Mouse (Mus musculus): Measurements from ENCODE around the gene Dner.

Gene Dner

DNA sequence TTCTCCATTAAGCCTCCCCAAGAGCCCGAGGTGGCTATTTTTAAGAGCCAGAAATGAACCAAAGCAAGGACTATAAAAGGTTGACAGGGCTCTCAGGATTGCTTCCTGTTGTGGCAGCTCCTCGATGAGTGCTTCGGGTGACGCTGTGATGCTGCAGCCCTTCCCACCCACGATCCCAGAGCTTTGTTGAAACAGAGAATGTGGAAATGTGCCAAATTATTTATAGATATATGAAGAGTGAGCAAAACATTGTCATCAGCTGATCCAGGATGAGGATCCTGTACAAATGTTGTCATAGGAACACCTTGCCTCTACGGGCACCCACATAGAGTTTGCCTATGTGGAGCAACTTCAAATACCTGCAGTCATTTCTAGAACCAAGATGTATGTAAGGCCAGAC lies 67.8 kb downstream of the Dner start:
- no peak for DNase-seq

- no peak for DNase-seq
Measured at GRCm38 (mm10) chr1:84622978-84623554, 73.0 kb downstream of the Dner start.

- no peak for DNase-seq
Measured at GRCm38 (mm10) chr1:84621308-84621707, 74.7 kb downstream of the Dner start.

- peak; percentile 2 for DNase-seq
Measured at GRCm38 (mm10) chr1:84619131-84619760, 76.8 kb downstream of the Dner start.

DNA sequence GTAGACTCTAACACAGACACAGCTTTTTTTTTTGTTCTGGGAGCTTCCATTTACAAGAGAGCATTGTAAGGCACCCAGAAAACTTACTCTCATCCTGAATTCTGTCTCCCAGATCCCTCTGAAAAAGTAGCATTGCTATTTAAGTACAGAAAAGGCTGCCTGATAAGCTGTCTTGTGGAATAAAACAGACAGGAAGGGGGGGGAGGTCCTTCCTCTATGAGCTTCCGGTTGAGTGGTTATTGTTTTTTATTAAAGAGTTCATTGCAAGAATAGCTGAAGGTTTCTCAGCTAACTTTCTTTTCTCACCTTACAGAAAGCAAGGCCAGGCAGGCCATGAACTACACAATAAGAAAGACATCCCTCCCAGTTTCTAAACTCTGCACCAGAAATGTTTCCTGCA lies 77.9 kb downstream of the Dner start:
- peak; percentile 5 for DNase-seq

DNA sequence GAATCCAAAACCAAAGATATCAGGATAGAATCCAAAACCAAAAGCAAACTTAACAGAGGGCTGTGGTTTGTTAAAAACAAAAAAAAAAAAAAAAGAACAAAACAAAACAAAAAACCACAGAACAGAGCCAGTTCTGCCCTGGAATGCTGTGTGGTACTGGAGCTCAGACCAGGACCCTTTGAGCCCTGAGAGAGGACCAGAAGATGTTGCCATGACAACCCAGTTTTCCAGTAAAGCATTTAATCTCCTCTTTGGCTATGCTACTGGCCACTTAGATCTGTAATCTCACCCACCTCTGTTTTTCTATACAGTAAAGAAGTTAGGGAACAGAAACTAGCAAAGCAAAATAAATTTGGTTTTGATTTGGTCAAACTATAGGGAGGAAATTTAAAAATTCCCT lies 79.9 kb downstream of the Dner start:
- no peak for DNase-seq

DNA sequence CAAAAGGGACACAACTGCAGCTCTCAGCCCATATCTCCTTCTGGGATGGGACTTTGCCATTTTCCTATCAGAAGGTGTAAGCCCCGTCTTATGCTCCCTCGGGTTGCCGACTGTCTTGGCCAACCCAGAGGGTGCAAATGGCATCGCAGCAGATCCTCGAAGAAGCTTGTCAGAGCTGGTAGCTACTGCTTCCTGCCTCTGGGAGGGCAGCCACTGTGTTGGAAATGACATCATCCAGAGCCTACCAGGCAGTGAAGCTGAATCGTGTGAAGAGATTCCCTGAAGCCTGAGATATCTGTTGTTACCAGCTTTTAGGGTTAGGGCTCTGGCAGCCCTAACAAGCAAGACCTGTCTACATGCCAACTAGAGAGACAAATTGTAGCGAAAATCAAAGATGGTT lies 81.4 kb downstream of the Dner start:
- no peak for DNase-seq

DNA sequence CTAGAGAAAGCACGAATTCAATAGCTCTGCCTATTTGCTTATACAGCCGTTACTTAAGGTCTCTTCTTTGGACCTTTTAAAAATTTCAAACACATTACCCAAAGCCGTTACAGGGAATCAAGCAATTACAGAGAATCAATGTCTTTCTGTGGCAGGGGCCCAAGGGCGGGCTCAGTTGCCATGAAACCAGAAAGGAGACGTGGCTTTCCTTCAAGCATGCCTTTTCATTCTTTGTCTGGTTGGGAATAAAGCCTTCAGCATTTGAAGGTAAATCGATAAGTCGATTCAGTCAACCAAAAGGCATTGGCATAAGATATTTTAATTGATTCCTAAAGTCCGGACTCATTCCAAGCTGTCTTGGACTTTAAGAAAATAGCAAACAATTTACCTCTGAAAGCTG lies 82.9 kb downstream of the Dner start:
- DNase-seq: no peak

GRCm38 (mm10) chr1:84611331-84611730 lies 84.7 kb downstream of the Dner start:
- DNase-seq: no peak

DNA sequence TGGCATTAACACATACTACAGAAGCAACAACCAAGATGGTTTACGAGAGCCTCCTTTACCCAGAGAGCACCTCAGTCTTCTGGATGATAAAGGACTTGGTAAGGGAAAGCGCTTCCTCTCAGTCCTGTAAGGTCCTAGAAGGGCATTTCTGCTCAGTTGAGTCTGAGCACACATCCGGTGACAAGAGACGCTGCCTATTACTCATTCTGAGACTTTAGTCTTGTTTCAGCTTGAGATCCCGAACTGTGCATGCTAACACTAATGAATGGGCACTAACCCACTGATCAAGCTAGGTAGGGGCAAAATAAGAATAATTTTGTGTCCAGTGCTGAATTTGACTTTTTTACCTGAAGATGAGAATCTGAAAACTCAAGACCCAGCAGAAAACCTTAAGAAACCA lies 97.0 kb downstream of the Dner start:
- DNase-seq: no peak

GRCm38 (mm10) chr1:84596023-84596422 lies 100.0 kb downstream of the Dner start:
- no peak for DNase-seq

DNA sequence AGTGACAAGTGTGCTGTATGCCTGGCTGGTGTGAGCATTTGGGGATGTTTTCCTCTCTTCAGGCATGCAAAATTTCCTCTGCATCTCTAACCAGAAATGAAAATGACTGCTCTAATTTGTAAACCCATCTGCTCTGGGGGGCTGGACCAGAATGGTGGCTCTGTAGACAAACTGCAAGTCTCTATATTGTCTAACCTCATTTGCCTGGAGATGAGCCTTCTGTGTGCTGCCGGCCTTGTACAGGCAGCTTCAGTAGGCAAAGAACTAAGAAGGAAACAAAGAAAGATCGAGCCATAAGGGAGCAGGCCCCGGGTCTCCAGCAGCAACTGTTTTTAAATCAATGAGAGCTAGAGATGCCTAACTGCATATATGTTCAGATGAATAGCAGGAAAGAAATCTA lies 103.6 kb downstream of the Dner start:
- DNase-seq: no peak

DNA sequence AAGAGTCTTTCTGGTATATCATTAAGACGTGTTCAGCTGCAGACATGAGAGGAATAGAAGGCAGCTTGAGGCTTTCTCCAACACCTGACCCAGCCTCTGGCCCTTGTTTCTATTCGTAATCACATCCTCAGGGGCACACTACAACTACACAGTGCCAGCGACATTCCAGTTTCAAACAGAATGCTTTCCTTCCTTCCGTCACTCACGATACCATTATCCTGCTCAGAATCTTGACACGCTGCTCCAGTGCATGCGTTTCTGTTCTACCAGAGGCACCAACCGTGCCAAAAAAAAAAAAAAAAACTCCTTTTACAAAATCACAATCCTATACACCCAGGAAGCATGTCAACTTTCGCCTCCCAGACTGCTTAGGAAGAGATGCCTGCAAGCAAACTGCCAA lies 105.5 kb downstream of the Dner start:
- DNase-seq: no peak

- no peak for DNase-seq
Measured at GRCm38 (mm10) chr1:84585434-84585833, 110.6 kb downstream of the Dner start.

- DNase-seq: peak; percentile 66
Measured at GRCm38 (mm10) chr1:84581812-84582211, 114.2 kb downstream of the Dner start.

- DNase-seq: no peak
Measured at GRCm38 (mm10) chr1:84561841-84562240, 134.2 kb downstream of the Dner start.

DNA sequence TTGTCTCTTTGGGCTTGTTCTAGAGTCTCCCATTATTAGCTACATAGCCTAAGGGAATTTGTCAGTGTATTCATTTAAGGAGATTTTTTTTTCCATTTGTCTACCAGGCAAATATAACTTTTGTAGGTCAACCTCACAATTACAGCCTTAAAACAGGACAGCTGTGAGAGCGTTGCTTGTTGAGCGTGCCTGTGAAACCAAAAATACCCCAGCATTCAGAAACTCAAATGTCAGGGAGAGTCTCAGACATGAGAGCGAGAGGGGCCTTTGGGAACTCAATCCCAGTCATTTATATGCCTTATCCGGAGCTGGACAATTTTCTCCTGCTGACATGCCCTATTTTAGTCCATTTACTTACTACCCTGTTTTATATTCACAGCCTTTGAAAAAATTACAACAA lies 134.6 kb downstream of the Dner start:
- no peak for DNase-seq

DNA sequence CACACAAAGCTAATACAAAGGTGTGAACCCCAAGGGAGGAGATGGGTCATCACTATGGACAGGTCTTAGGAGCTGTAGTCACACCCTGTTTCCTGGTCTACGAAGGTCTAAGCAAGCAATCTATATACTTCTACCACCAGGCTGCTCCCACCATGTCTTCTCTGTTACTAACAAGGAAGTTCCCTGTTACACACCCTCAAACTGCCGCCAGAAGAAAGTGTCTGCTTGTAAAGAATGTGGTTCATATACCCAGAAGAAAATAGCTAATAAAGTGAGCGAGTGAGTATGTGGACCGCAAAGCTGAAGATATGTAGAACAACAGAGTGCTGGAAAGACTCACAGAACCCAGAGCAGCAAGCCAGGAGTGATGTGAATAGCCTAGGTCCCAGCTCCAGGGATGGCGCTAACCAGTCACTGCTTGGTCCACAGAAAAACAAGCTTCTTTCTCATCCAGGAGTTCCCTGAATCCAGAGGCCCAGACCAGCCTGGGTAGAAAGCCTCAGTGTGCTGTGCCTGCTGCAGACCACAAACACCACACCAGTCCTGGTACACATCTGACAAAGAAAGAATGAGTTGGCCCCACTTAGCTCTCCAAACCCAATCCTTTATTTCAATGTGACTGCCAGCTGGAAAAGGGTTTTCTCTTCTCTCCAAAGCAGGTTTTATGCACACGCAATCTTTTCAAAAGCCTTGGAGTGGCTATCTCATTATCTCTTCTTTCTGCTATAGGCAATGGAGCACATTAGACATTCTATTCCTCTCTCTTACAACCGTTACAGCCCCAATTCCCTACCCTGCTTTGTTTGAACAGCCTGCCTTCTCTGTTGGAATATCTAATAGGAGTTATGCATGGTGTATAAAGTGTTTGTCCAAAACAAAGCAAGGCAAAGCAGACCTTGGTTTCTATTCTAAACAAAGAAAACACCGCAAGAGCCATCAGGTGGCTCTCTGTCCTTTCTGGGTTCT lies 139.2 kb downstream of the Dner start:
- no peak for DNase-seq

DNA sequence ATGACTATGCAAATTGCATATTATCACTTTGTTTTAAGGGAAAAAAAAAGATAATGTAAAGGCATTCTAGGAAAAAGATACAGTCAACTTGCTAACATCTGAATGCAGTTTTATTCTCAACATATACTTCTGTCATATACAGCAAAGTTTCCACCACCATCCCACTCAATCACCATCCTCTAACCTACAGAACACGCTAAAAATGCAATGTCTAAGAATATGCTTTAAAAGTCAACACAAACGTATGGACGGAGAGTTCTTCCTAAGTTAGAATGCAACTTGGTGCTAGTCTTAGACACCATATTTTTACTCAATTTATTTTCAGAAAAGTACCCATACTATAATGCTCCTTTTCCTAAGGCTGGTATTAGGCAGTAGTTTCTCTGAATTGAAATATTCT lies 144.0 kb downstream of the Dner start:
- no peak for DNase-seq

GRCm38 (mm10) chr1:84550065-84550368 lies 146.0 kb downstream of the Dner start:
- DNase-seq: no peak

- DNase-seq: peak; percentile 6
Measured at GRCm38 (mm10) chr1:84549367-84550064, 146.5 kb downstream of the Dner start.

GRCm38 (mm10) chr1:84536069-84536468 lies 160.0 kb downstream of the Dner start:
- DNase-seq: no peak

- peak; percentile 32 for DNase-seq
Measured at GRCm38 (mm10) chr1:84525514-84525913, 170.5 kb downstream of the Dner start.

- DNase-seq: no peak
Measured at GRCm38 (mm10) chr1:84524413-84524812, 171.6 kb downstream of the Dner start.
